ENCODE assay signal across 8 mouse cellular contexts in genomic region chr1:191907431-191907810, GRCm38 (mm10). TPM values are rescaled to one million over a fixed set of nuclear protein-coding genes. Genes with fewer than 3 reads are reported as not detected.
A peak's percentile ranks its signal among the peaks of the same experiment; 100 is the strongest.
DNase-seq lines count a peak whose midpoint lies in the region; ATAC-seq and TF ChIP-seq lines count a peak whose summit lies in the region.

No protein-coding gene starts in this region.

- intact Hi-C loops in heart, postnatal 36 days (cut with DNase I), result loop anchor here (1.0 to 5.0 kb wide), 4 partner anchors 49 to 330 kb away; partner anchors contain the start of genes Dtl, Ints7 and Traf5

- ATAC-seq in forebrain, postnatal 0 days, result peak; percentile 7; the same call in 1 of the 2 replicates
- peak; percentile 22 for ATAC-seq in neural tube, embryonic 15.5 days (ENCODE audit: low FRiP score)

- H3K79me2 ChIP-seq in MEL (ENCODE audit: control insufficient read depth, insufficient read depth, low read length, poor library complexity), result peaks cover 37% of the 10 kb centered on the region

- peaks cover 0 to 35% of the 10 kb centered on the region in 2 experiments for H3K36me3 ChIP-seq in MEL (ENCODE audit: control insufficient read depth in 1 of 2, insufficient read depth in 2 of 2, low read length in 2 of 2)
- H3K36me3 ChIP-seq in forebrain, postnatal 0 days (ENCODE audit: insufficient read depth), result no peaks in the 10 kb centered on the region
- peaks cover 8% of the 10 kb centered on the region for H3K36me3 ChIP-seq in neural tube, embryonic 15.5 days

- H3K4me2 ChIP-seq in forebrain, postnatal 0 days (ENCODE audit: low read depth), result peak overlapping the region; percentile 96
- H3K4me2 ChIP-seq in neural tube, embryonic 15.5 days, result peak overlapping the region; percentile 89

- WGBS in cerebellum, adult 2 months, result under 1% methylated on average over 40 of the region's 43 CpGs
- under 1% methylated on average over 43 of the region's 43 CpGs for WGBS in forebrain, postnatal 0 days
- under 1% methylated on average over 43 of the region's 43 CpGs for WGBS in lung, adult 2 months
- under 1% methylated on average over 42 of the region's 43 CpGs for WGBS in neural tube, embryonic 15.5 days

- peak; percentile 76 to 94 (median 87) for TF ChIP-seq CTCF in MEL (IDR thresholded peaks at IDR 0.05 in 2 of 3, conservative IDR thresholded peaks at IDR 0.05 in 1 of 3; ENCODE audit: control insufficient read depth in 1 of 3, insufficient read depth in 1 of 3, low read depth in 2 of 3, low read length in 3 of 3, poor library complexity in 1 of 3, severe bottlenecking in 1 of 3)
- TF ChIP-seq CTCF in cerebellum, adult 2 months (IDR thresholded peaks at IDR 0.05; ENCODE audit: borderline replicate concordance, insufficient read depth, low read depth, low read length), result peak; percentile 83
- peak; percentile 76 for TF ChIP-seq CTCF in forebrain, postnatal 0 days (IDR thresholded peaks at IDR 0.05; ENCODE audit: low read depth)
- TF ChIP-seq CTCF in layer of hippocampus, adult 2 months (conservative IDR thresholded peaks at IDR 0.05), result peak; percentile 87
- TF ChIP-seq CTCF in lung, adult 2 months (IDR thresholded peaks at IDR 0.05; ENCODE audit: insufficient read depth, low read length), result peak; percentile 60

- peak overlapping the region; percentile 42 for H3K27ac ChIP-seq in MEL (ENCODE audit: control insufficient read depth, low read depth, low read length)
- H3K27ac ChIP-seq in cerebellum, adult 2 months (ENCODE audit: insufficient read depth, low read length), result peak overlapping the region; percentile 65
- H3K27ac ChIP-seq in forebrain, postnatal 0 days (ENCODE audit: low read depth, low read length), result peak overlapping the region; percentile 95
- peak overlapping the region; percentile 99 for H3K27ac ChIP-seq in layer of hippocampus, adult 2 months
- H3K27ac ChIP-seq in neural tube, embryonic 15.5 days (replicated peaks), result peak overlapping the region; percentile 96

- DNase-seq in MEL (ENCODE audit: low read depth, low spot score), result peak; percentile 82
- DNase-seq in cerebellum, adult 2 months, result peak; percentile 81 to 86
- peak; percentile 50 for DNase-seq in forebrain, postnatal 0 days
- peak; percentile 86 for DNase-seq in heart, postnatal 36 days
- peak; percentile 67 to 78 for DNase-seq in layer of hippocampus, adult 2 months (ENCODE audit: low spot score in 2 of 2)
- peak; percentile 86 for DNase-seq in lung, adult 2 months
- DNase-seq in testis, postnatal 14 days (ENCODE audit: low spot score), result peak; percentile 79

- no peaks in the 10 kb centered on the region for H3K27me3 ChIP-seq in MEL (ENCODE audit: control insufficient read depth in 1 of 2, insufficient read depth in 2 of 2, low read length in 2 of 2)
- no peaks in the 10 kb centered on the region for H3K27me3 ChIP-seq in cerebellum, adult 2 months (ENCODE audit: control insufficient read depth, insufficient read depth, low read length)
- no peaks in the 10 kb centered on the region for H3K27me3 ChIP-seq in forebrain, postnatal 0 days (ENCODE audit: insufficient read depth, low read length)
- H3K27me3 ChIP-seq in neural tube, embryonic 15.5 days (replicated peaks), result no peaks in the 10 kb centered on the region

- TF ChIP-seq EP300 in MEL (IDR thresholded peaks at IDR 0.05; ENCODE audit: low read depth in 1 of 2, low read length in 2 of 2), result no peak

- peaks cover 14 to 30% of the 10 kb centered on the region in 2 experiments for H3K4me1 ChIP-seq in MEL (ENCODE audit: control insufficient read depth in 1 of 2, insufficient read depth in 2 of 2, low read length in 2 of 2)
- peaks cover 14% of the 10 kb centered on the region for H3K4me1 ChIP-seq in cerebellum, adult 2 months (ENCODE audit: control insufficient read depth, insufficient read depth, low read length)
- peaks cover 22% of the 10 kb centered on the region for H3K4me1 ChIP-seq in forebrain, postnatal 0 days (ENCODE audit: insufficient read depth)
- peaks cover 16% of the 10 kb centered on the region for H3K4me1 ChIP-seq in lung, adult 2 months (ENCODE audit: control insufficient read depth, insufficient read depth, low read length)
- peaks cover 55% of the 10 kb centered on the region for H3K4me1 ChIP-seq in neural tube, embryonic 15.5 days

- peak overlapping the region; percentile 94 to 98 for H3K4me3 ChIP-seq in MEL (ENCODE audit: control insufficient read depth in 1 of 2, insufficient read depth in 1 of 2, low read depth in 2 of 2, low read length in 2 of 2)
- peak overlapping the region; percentile 65 for H3K4me3 ChIP-seq in cerebellum, adult 2 months (replicated peaks; ENCODE audit: insufficient read depth, low read depth, low read length)
- peak overlapping the region; percentile 93 for H3K4me3 ChIP-seq in forebrain, postnatal 0 days (ENCODE audit: low read depth, low read length)
- H3K4me3 ChIP-seq in layer of hippocampus, adult 2 months, result peak overlapping the region; percentile 74
- peak overlapping the region; percentile 95 for H3K4me3 ChIP-seq in lung, adult 2 months (replicated peaks; ENCODE audit: extremely low read depth, low read depth, low read length)
- H3K4me3 ChIP-seq in neural tube, embryonic 15.5 days (replicated peaks), result peak overlapping the region; percentile 97

- peak overlapping the region; percentile 81 for H3K9ac ChIP-seq in MEL (ENCODE audit: control insufficient read depth, low read depth, low read length, poor library complexity, severe bottlenecking)
- peak overlapping the region; percentile 90 for H3K9ac ChIP-seq in forebrain, postnatal 0 days
- H3K9ac ChIP-seq in neural tube, embryonic 15.5 days (replicated peaks), result peak overlapping the region; percentile 91

- peak; percentile 44 for TF ChIP-seq RAD21 in MEL (IDR thresholded peaks at IDR 0.05; ENCODE audit: low read depth, low read length)

- no peaks in the 10 kb centered on the region for H3K9me3 ChIP-seq in MEL (replicated peaks; ENCODE audit: insufficient read depth, low read length)
- H3K9me3 ChIP-seq in forebrain, postnatal 0 days (ENCODE audit: low read length), result no peaks in the 10 kb centered on the region
- H3K9me3 ChIP-seq in neural tube, embryonic 15.5 days (replicated peaks), result no peaks in the 10 kb centered on the region

- TF ChIP-seq POLR2A in MEL (IDR thresholded peaks at IDR 0.05; ENCODE audit: control insufficient read depth in 1 of 2, insufficient read depth in 1 of 2, low read depth in 1 of 2, low read length in 2 of 2, poor library complexity in 1 of 2), result peak in 1 of 2 experiments; percentile 41; a peak in 1 of 4 replicates
- TF ChIP-seq POLR2A in cerebellum, adult 2 months (IDR thresholded peaks at IDR 0.05; ENCODE audit: borderline replicate concordance, insufficient read depth, low read length), result no peak
- 0 out of 2 replicates have a peak, but pooled peaks have one; percentile 4 for TF ChIP-seq POLR2A in lung, adult 2 months (IDR thresholded peaks at IDR 0.05; ENCODE audit: borderline replicate concordance, extremely low read depth, low read depth, low read length)

TF ChIP-seq in MEL, 35 proteins besides CTCF, POLR2A, EP300 and RAD21:
- TF ChIP-seq MAZ (IDR thresholded peaks at IDR 0.05; ENCODE audit: low read depth, low read length), result peak; percentile 28; the same call in 1 of the 2 replicates
- no peak for TF ChIP-seq MEF2A (IDR thresholded peaks at IDR 0.05; ENCODE audit: extremely low read depth, insufficient replicate concordance, low read depth, low read length, poor library complexity, severe bottlenecking)
- no peak for TF ChIP-seq BHLHE40 (IDR thresholded peaks at IDR 0.05; ENCODE audit: borderline replicate concordance, low read depth, low read length)
- no peak for TF ChIP-seq KAT2A (conservative IDR thresholded peaks at IDR 0.05; ENCODE audit: low read depth, low read length)
- no peak for TF ChIP-seq CHD1 (IDR thresholded peaks at IDR 0.05; ENCODE audit: low read depth, low read length)
- no peak for TF ChIP-seq JUND (IDR thresholded peaks at IDR 0.05; ENCODE audit: low read depth, low read length)
- no peak for TF ChIP-seq POLR2AphosphoS2 (IDR thresholded peaks at IDR 0.05; ENCODE audit: low read length)
- TF ChIP-seq HCFC1 (IDR thresholded peaks at IDR 0.05; ENCODE audit: low read depth, low read length), result peak; percentile 25; the same call in 1 of the 2 replicates
- TF ChIP-seq ZC3H11A (IDR thresholded peaks at IDR 0.05; ENCODE audit: low read depth, low read length), result peak; percentile 42
- no peak for TF ChIP-seq MYC (IDR thresholded peaks at IDR 0.05; ENCODE audit: low read depth, low read length)
- 0 out of 2 replicates have a peak, but pooled peaks have one; percentile 4 for TF ChIP-seq TCF12 (IDR thresholded peaks at IDR 0.05; ENCODE audit: low read depth, low read length)
- peak; percentile 80 for TF ChIP-seq SMC3 (IDR thresholded peaks at IDR 0.05; ENCODE audit: low read depth, low read length)
- peak; percentile 84 for TF ChIP-seq MXI1 (IDR thresholded peaks at IDR 0.05; ENCODE audit: low read depth, low read length)
- TF ChIP-seq ZNF384 (IDR thresholded peaks at IDR 0.05; ENCODE audit: low read depth, low read length), result no peak
- no peak for TF ChIP-seq ETS1 (IDR thresholded peaks at IDR 0.05; ENCODE audit: low read depth, low read length)
- TF ChIP-seq MYB (IDR thresholded peaks at IDR 0.05; ENCODE audit: low read depth, low read length), result no peak
- peak; percentile 81 for TF ChIP-seq SIN3A (IDR thresholded peaks at IDR 0.05; ENCODE audit: low read length)
- TF ChIP-seq NRF1 (IDR thresholded peaks at IDR 0.05; ENCODE audit: insufficient read depth, low read depth, low read length, poor library complexity, severe bottlenecking), result 0 out of 2 replicates have a peak, but pooled peaks have one; percentile 13
- TF ChIP-seq GATA1 (IDR thresholded peaks at IDR 0.05; ENCODE audit: low read depth, low read length), result no peak
- TF ChIP-seq ELF1 (IDR thresholded peaks at IDR 0.05; ENCODE audit: low read depth, low read length), result no peak
- no peak for TF ChIP-seq TBP (IDR thresholded peaks at IDR 0.05; ENCODE audit: low read depth, low read length)

RNA-seq across cellular contexts. Expression of gene Slc30a1, which starts 0.9 kb away (rescaled TPM):
- 10.2 and 10.7 TPM in 2 replicates for total RNA-seq in MEL (2012; rRNA removed)
- polyA plus RNA-seq in MEL (2012; ENCODE audit: insufficient read depth in 1 of 2, insufficient read length in 2 of 2, low read depth in 1 of 2, low replicate concordance in 2 of 2, missing spikeins in 1 of 2), result 10 to 100 TPM in 1 of 2 experiments, not detected in 1; 10.4 TPM
- 14.1 and 15.3 TPM in 2 replicates for polyA plus RNA-seq in cerebellum, adult 2 months (2012; rRNA removed)
- 22.4 and 32.4 TPM in 2 replicates for total RNA-seq in forebrain, postnatal 0 days (2014; rRNA removed)
- polyA plus RNA-seq in forebrain, postnatal 0 days (2015; fragmentation: Nextera tagmentation; extraction: Ambion mirVana), result 4.1 and 4.9 TPM in 2 replicates
- 10 to 100 TPM; 19.7 to 27.2 TPM for total RNA-seq in heart, postnatal 36 days (2021)
- 10 to 100 TPM; 35.5 to 37.1 TPM for total RNA-seq in layer of hippocampus, adult 2 months (2021)
- polyA plus RNA-seq in lung, adult 2 months (2012; rRNA removed), result 23.9 and 28.3 TPM in 2 replicates
- 3.6 and 4.1 TPM in 2 replicates for polyA plus RNA-seq in neural tube, embryonic 15.5 days (2015; fragmentation: Nextera tagmentation; extraction: Ambion mirVana)

Comparison
In these comparisons a context has a peak if more than half of its experiments do, and no peak if none do; other contexts are left out.
1. Peak in every context shown above with its lines: DNase-seq, ATAC-seq, H3K4me3 ChIP-seq and H3K27ac ChIP-seq.
2. H3K27ac ChIP-seq: peak in every context shown above with its lines; median percentile 99 in layer of hippocampus, adult 2 months; 96 in neural tube, embryonic 15.5 days; 95 in forebrain, postnatal 0 days; 65 in cerebellum, adult 2 months; 42 in MEL.